Mouse (Mus musculus) CH12.LX (cell line): ENCODE results near the gene Sept9. TPM values are rescaled to one million over a fixed set of nuclear protein-coding genes. Genes with fewer than 3 reads are reported as not detected.

Experiments used
- DNase-seq: peaks from one replicate; pipeline ENCODE4 v3.0.0-alpha.2; 2013; ENCODE audit errors: extremely low read depth
- H3K27ac ChIP-seq: 2 replicates; pipeline ENCODE4 v1.5.1; 2012; ENCODE audit warnings: low read depth, mild to moderate bottlenecking, control low read depth, moderate library complexity; ENCODE audit not compliant: insufficient read depth
- H3K27me3 ChIP-seq: replicated peaks from 2 replicates; pipeline ENCODE3; 2012; ENCODE audit warnings: inconsistent platforms
- H3K36me3 ChIP-seq, 2 experiments: replicated peaks in 1 of 2; 2 replicates each; pipeline versions ENCODE3 to v1.6.1; 2012; ENCODE audit warnings: inconsistent platforms in 1 of 2, low read length in 1 of 2, mild to moderate bottlenecking in 1 of 2, mixed read lengths in 1 of 2, moderate library complexity in 1 of 2; ENCODE audit not compliant: control insufficient read depth in 1 of 2, insufficient read depth in 1 of 2
- H3K4me1 ChIP-seq, 2 experiments: 2 replicates each; pipeline ENCODE4 v1.6.1; 2012; ENCODE audit warnings: inconsistent platforms in 1 of 2, moderate library complexity in 1 of 2; ENCODE audit not compliant: insufficient read depth in 2 of 2, control insufficient read depth in 1 of 2
- H3K4me2 ChIP-seq: 2 replicates; pipeline ENCODE4 v1.6.1; 2012; ENCODE audit warnings: low read depth, mild to moderate bottlenecking, control low read depth; ENCODE audit not compliant: poor library complexity, insufficient read depth, severe bottlenecking
- H3K4me3 ChIP-seq, 3 experiments: fragments of 150-350 bp in 1 of 3; sonication (generic) in 1 of 3; replicated peaks in 1 of 3; 2 replicates each; pipeline versions ENCODE3 to v1.5.1; 2011 to 2012; ENCODE audit warnings: low read depth in 2 of 3, low read length in 2 of 3, mild to moderate bottlenecking in 2 of 3, moderate library complexity in 2 of 3, control low read depth in 1 of 3, improper control_type of control experiment in 1 of 3, inconsistent platforms in 1 of 3, mixed read lengths in 1 of 3; ENCODE audit not compliant: poor library complexity in 1 of 3
- H3K79me2 ChIP-seq: replicated peaks from 2 replicates; pipeline ENCODE4 v1.6.1; 2012; ENCODE audit warnings: mild to moderate bottlenecking, moderate library complexity; ENCODE audit not compliant: control insufficient read depth, poor library complexity, insufficient read depth, severe bottlenecking; ENCODE audit errors: extremely low read depth
- H3K9ac ChIP-seq: 2 replicates; pipeline ENCODE4 v1.6.1; 2012; ENCODE audit warnings: low read depth, mild to moderate bottlenecking, control low read depth, moderate library complexity; ENCODE audit not compliant: insufficient read depth
- H3K9me3 ChIP-seq: replicated peaks from 2 replicates; pipeline ENCODE3; 2012; ENCODE audit warnings: low read length, inconsistent platforms, mixed read lengths
- BHLHE40 ChIP-seq: IDR thresholded peaks from 2 replicates; pipeline ENCODE4 v1.6.1; 2011; ENCODE audit warnings: mild to moderate bottlenecking, low read depth, low read length, improper control_type of control experiment
- CHD1 ChIP-seq: IDR thresholded peaks from 2 replicates; pipeline ENCODE4 v1.6.1; 2012; ENCODE audit warnings: low read depth, low read length, improper control_type of control experiment, inconsistent platforms
- CHD2 ChIP-seq: IDR thresholded peaks from 2 replicates; pipeline ENCODE4 v1.6.1; 2011; ENCODE audit warnings: low read length, improper control_type of control experiment
- CTCF ChIP-seq, 2 experiments: IDR thresholded peaks in 1 of 2; conservative IDR thresholded peaks in 1 of 2; 2 replicates each; pipeline ENCODE4 v1.5.1; 2011 to 2012; ENCODE audit warnings: low read depth in 2 of 2, low read length in 2 of 2, improper control_type of control experiment in 1 of 2, inconsistent platforms in 1 of 2, mild to moderate bottlenecking in 1 of 2, moderate library complexity in 1 of 2
- E2F4 ChIP-seq: IDR thresholded peaks from 2 replicates; pipeline ENCODE4 v1.6.1; 2011; ENCODE audit warnings: low read depth, low read length, improper control_type of control experiment; ENCODE audit not compliant: insufficient replicate concordance
- ELF1 ChIP-seq: IDR thresholded peaks from 2 replicates; pipeline ENCODE4 v1.6.1; 2014; ENCODE audit warnings: low read depth, mild to moderate bottlenecking, inconsistent platforms, low read length, improper control_type of control experiment
- EP300 ChIP-seq: IDR thresholded peaks from 2 replicates; pipeline ENCODE4 v1.6.1; 2011; ENCODE audit warnings: low read length, improper control_type of control experiment
- ETS1 ChIP-seq: conservative IDR thresholded peaks from 2 replicates; pipeline ENCODE4 v1.6.1; 2012; ENCODE audit warnings: low read depth, mild to moderate bottlenecking, inconsistent platforms, low read length, improper control_type of control experiment, moderate library complexity
- GABPA ChIP-seq: IDR thresholded peaks from 2 replicates; pipeline ENCODE4 v1.6.1; 2012; ENCODE audit warnings: low read depth, low read length, improper control_type of control experiment, inconsistent platforms; ENCODE audit not compliant: insufficient replicate concordance
- HCFC1 ChIP-seq: IDR thresholded peaks from 2 replicates; pipeline ENCODE4 v1.6.1; 2012; ENCODE audit warnings: low read depth, mild to moderate bottlenecking, inconsistent platforms, low read length, improper control_type of control experiment
- IRF4 ChIP-seq: IDR thresholded peaks from 2 replicates; pipeline ENCODE4 v1.6.1; 2014; ENCODE audit warnings: low read depth, mild to moderate bottlenecking, inconsistent platforms, low read length, improper control_type of control experiment
- JUN ChIP-seq: IDR thresholded peaks from 2 replicates; pipeline ENCODE4 v1.6.1; 2011; ENCODE audit warnings: low read depth, mild to moderate bottlenecking, low read length, improper control_type of control experiment, moderate library complexity; ENCODE audit not compliant: insufficient read depth
- JUND ChIP-seq: conservative IDR thresholded peaks from 2 replicates; pipeline ENCODE4 v1.6.1; 2011; ENCODE audit warnings: low read depth, low read length, improper control_type of control experiment
- KAT2A ChIP-seq: IDR thresholded peaks from 2 replicates; pipeline ENCODE4 v1.6.1; 2012; ENCODE audit warnings: low read length, improper control_type of control experiment, inconsistent platforms; ENCODE audit not compliant: insufficient replicate concordance
- MAFK ChIP-seq: IDR thresholded peaks from 2 replicates; pipeline ENCODE4 v1.6.1; 2011; ENCODE audit warnings: low read length, improper control_type of control experiment; ENCODE audit not compliant: insufficient replicate concordance
- MAX ChIP-seq: IDR thresholded peaks from 2 replicates; pipeline ENCODE4 v1.6.1; 2011; ENCODE audit warnings: low read length, improper control_type of control experiment
- MAZ ChIP-seq: IDR thresholded peaks from 2 replicates; pipeline ENCODE4 v1.6.1; 2012; ENCODE audit warnings: low read depth, mild to moderate bottlenecking, inconsistent platforms, low read length, improper control_type of control experiment, moderate library complexity
- MEF2A ChIP-seq: IDR thresholded peaks from 2 replicates; pipeline ENCODE4 v1.6.1; 2014; ENCODE audit warnings: low read depth, mild to moderate bottlenecking, inconsistent platforms, low read length, improper control_type of control experiment, borderline replicate concordance
- MXI1 ChIP-seq: IDR thresholded peaks from 2 replicates; pipeline ENCODE4 v1.6.1; 2011; ENCODE audit warnings: mild to moderate bottlenecking, low read depth, low read length, improper control_type of control experiment
- MYC ChIP-seq: IDR thresholded peaks from 2 replicates; pipeline ENCODE4 v1.6.1; 2011; ENCODE audit warnings: low read depth, mild to moderate bottlenecking, improper control_type of control experiment, low read length
- NELFE ChIP-seq: IDR thresholded peaks from 2 replicates; pipeline ENCODE4 v1.6.1; 2011; ENCODE audit warnings: low read depth, low read length, improper control_type of control experiment
- NRF1 ChIP-seq: IDR thresholded peaks from 2 replicates; pipeline ENCODE4 v1.6.1; 2014; ENCODE audit warnings: low read depth, mild to moderate bottlenecking, inconsistent platforms, low read length, improper control_type of control experiment, moderate library complexity
- PAX5 ChIP-seq: IDR thresholded peaks from 2 replicates; pipeline ENCODE4 v1.6.1; 2012; ENCODE audit warnings: low read length, inconsistent platforms, mixed read lengths
- POLR2A ChIP-seq: IDR thresholded peaks from 2 replicates; pipeline ENCODE4 v1.6.1; 2011; ENCODE audit warnings: low read depth, mild to moderate bottlenecking, improper control_type of control experiment, low read length
- POLR2AphosphoS2 ChIP-seq: IDR thresholded peaks from 2 replicates; pipeline ENCODE4 v1.6.1; 2011; ENCODE audit warnings: low read depth, low read length, improper control_type of control experiment
- RAD21 ChIP-seq: IDR thresholded peaks from 2 replicates; pipeline ENCODE4 v1.6.1; 2011; ENCODE audit warnings: low read depth, mild to moderate bottlenecking, low read length, improper control_type of control experiment, moderate library complexity
- RCOR1 ChIP-seq: conservative IDR thresholded peaks from 2 replicates; pipeline ENCODE4 v1.6.1; 2012; ENCODE audit warnings: low read depth, mild to moderate bottlenecking, inconsistent platforms, low read length, improper control_type of control experiment
- SIN3A ChIP-seq: IDR thresholded peaks from 2 replicates; pipeline ENCODE4 v1.6.1; 2012; ENCODE audit warnings: low read length, improper control_type of control experiment, inconsistent platforms
- SMC3 ChIP-seq: IDR thresholded peaks from 2 replicates; pipeline ENCODE4 v1.6.1; 2011; ENCODE audit warnings: low read depth, low read length, improper control_type of control experiment
- TBP ChIP-seq: conservative IDR thresholded peaks from 2 replicates; pipeline ENCODE4 v1.6.1; 2011; ENCODE audit warnings: low read depth, low read length, improper control_type of control experiment
- TCF12 ChIP-seq: IDR thresholded peaks from 2 replicates; pipeline ENCODE4 v1.6.1; 2014; ENCODE audit warnings: low read depth, mild to moderate bottlenecking, inconsistent platforms, low read length, improper control_type of control experiment
- UBTF ChIP-seq: IDR thresholded peaks from 2 replicates; pipeline ENCODE4 v1.6.1; 2012; ENCODE audit warnings: low read depth, mild to moderate bottlenecking, inconsistent platforms, low read length, improper control_type of control experiment, moderate library complexity
- USF1 ChIP-seq: IDR thresholded peaks from 2 replicates; pipeline ENCODE4 v1.6.1; 2014; ENCODE audit warnings: low read depth, mild to moderate bottlenecking, inconsistent platforms, low read length, improper control_type of control experiment
- USF2 ChIP-seq: conservative IDR thresholded peaks from 2 replicates; pipeline ENCODE4 v1.6.1; 2011; ENCODE audit warnings: low read depth, low read length, improper control_type of control experiment
- ZC3H11A ChIP-seq: IDR thresholded peaks from 2 replicates; pipeline ENCODE4 v1.6.1; 2012; ENCODE audit warnings: low read depth, mild to moderate bottlenecking, inconsistent platforms, low read length, improper control_type of control experiment
- ZKSCAN1 ChIP-seq: IDR thresholded peaks from 2 replicates; pipeline ENCODE4 v1.6.1; 2012; ENCODE audit warnings: low read depth, inconsistent platforms, low read length, improper control_type of control experiment, borderline replicate concordance
- ZMIZ1 ChIP-seq: IDR thresholded peaks from 2 replicates; pipeline ENCODE4 v1.6.1; 2012; ENCODE audit warnings: low read depth, mild to moderate bottlenecking, inconsistent platforms, low read length, improper control_type of control experiment
- ZNF384 ChIP-seq: IDR thresholded peaks from 2 replicates; pipeline ENCODE4 v1.6.1; 2012; ENCODE audit warnings: low read depth, low read length, improper control_type of control experiment, inconsistent platforms
- dilution Hi-C: fragments of 300-500 bp; cut with MboI; formaldehyde crosslinking; loops from 2 replicates; pipeline ENCODE4 v1.14.3; 2020; ENCODE audit warnings: low sequenced_read_pairs; ENCODE audit not compliant: extremely low pct_unique_long_range_greater_than_20kb, extremely low pct_ligation_motif_present
- in situ Hi-C: fragments of 300-500 bp; cut with MboI; formaldehyde crosslinking; loops from 3 replicates; pipeline ENCODE4 v1.14.3; 2019; ENCODE audit warnings: low sequenced_read_pairs, low pct_ligation_motif_present, low pct_unique_long_range_greater_than_20kb, mixed read lengths
- polyA plus RNA-seq: library from polyadenylated mRNA; unstranded; fragments of >175 nt; gene quantifications from 2 replicates; pipeline ENCODE4 v1.2.1, GENCODE M21; 2012; ENCODE audit warnings: low read depth; ENCODE audit not compliant: insufficient read length
- total RNA-seq, 2 experiments: library from RNA; depleted of rRNA; stranded (reverse); fragments of 300-350 nt in 1 of 2; fragments of >200 nt in 1 of 2; gene quantifications; 2 replicates each; pipeline ENCODE4 v1.2.3; 2012 to 2014

Sept9 gene
- total and polyA plus RNA-seq, 3 experiments, result 47.6 to 128 (median 110) TPM

- peaks cover 58 to 87% of the 10 kb centered on the region in 2 experiments for H3K4me1 ChIP-seq
- peaks cover 64% of the 10 kb centered on the region for H3K79me2 ChIP-seq
- H3K4me2 ChIP-seq, result peak overlapping the region; percentile 83
- peak overlapping the region; percentile 68 for H3K9ac ChIP-seq
- H3K27me3 ChIP-seq, result no peaks in the 10 kb centered on the region
- TF ChIP-seq MAX, result peak; percentile 71
- TF ChIP-seq NRF1, result no peak
- TF ChIP-seq KAT2A, result no peak
- no peak for TF ChIP-seq PAX5
- TF ChIP-seq CHD2, result peak; percentile 67; the same call in 1 of the 2 replicates
- no peak for TF ChIP-seq IRF4
- TF ChIP-seq USF2, result no peak
- peak; percentile 81 for TF ChIP-seq MYC
- TF ChIP-seq TBP, result no peak
- peak; percentile 64 for TF ChIP-seq MXI1
- TF ChIP-seq MEF2A, result no peak
- TF ChIP-seq USF1, result no peak
- TF ChIP-seq ELF1, result no peak
- no peak; the same call in 1 of the 2 replicates for TF ChIP-seq POLR2A
- no peak for TF ChIP-seq ZKSCAN1
- no peak for TF ChIP-seq ZC3H11A
- TF ChIP-seq GABPA, result no peak
- TF ChIP-seq RCOR1, result no peak
- TF ChIP-seq E2F4, result no peak
- peak; percentile 89 for TF ChIP-seq BHLHE40
- 0 out of 2 replicates have a peak, but pooled peaks have one; percentile 21 for TF ChIP-seq MAZ
- TF ChIP-seq CHD1, result peak; percentile 71
- TF ChIP-seq HCFC1, result no peak
- peak; percentile 63; the same call in 1 of the 2 replicates for TF ChIP-seq UBTF
- TF ChIP-seq NELFE, result 0 out of 2 replicates have a peak, but pooled peaks have one; percentile 36
- TF ChIP-seq JUND, result no peak
- no peak for TF ChIP-seq JUN
- TF ChIP-seq EP300, result no peak
- TF ChIP-seq RAD21, result no peak; the same call in 1 of the 2 replicates
- peak; percentile 6 for TF ChIP-seq SIN3A
- TF ChIP-seq POLR2AphosphoS2, result 0 out of 2 replicates have a peak, but pooled peaks have one; percentile 30
- TF ChIP-seq CTCF (conservative IDR thresholded peaks at IDR 0.05 in 1 of 2, IDR thresholded peaks at IDR 0.05 in 1 of 2; ENCODE audit: low read depth in 2 of 2, low read length in 2 of 2), result no peak
- TF ChIP-seq ETS1, result 0 out of 2 replicates have a peak, but pooled peaks have one; percentile 13
- TF ChIP-seq ZMIZ1, result peak; percentile 36
- no peak for TF ChIP-seq ZNF384
- no peak; the same call in 1 of the 2 replicates for TF ChIP-seq TCF12
- TF ChIP-seq SMC3, result no peak
- no peak for TF ChIP-seq MAFK
- H3K4me3 ChIP-seq, result peak overlapping the region; percentile 43 to 62 (median 50)
- DNase-seq, result no peak
- peaks cover 0 to 34% of the 10 kb centered on the region in 2 experiments for H3K36me3 ChIP-seq
- no peaks in the 10 kb centered on the region for H3K9me3 ChIP-seq
- peak overlapping the region; percentile 93 for H3K27ac ChIP-seq
- in situ Hi-C loops, result no loop called here
- dilution Hi-C loops, result no loop called here
These were observed 127.6 kb downstream of the Sept9 start for GRCm38 (mm10) chr11:117326867-117327600.
